Mouse (Mus musculus): ENCODE results near the gene Prkacb.

DNA sequence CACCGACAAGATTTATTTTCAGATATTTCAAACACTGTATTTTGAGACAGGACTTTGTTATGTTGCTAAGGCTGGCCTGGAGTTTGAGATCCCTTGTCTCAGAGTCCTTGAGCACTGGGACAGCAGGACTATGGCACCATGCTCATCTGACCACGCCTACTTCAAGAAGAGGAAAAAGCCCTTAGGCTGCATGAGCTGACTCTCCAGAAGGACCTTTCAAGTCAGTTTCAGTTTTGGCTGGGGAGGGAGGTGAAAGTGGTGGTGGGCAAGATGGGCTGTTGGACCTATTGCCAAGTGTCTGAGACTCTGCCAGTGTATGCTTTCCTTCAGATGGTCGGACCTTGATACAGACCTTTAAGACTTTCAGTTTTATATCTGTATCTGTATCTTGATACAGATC lies 28.6 kb downstream of the Prkacb start:
- no peak for TF ChIP-seq HCFC1 (IDR thresholded peaks at IDR 0.05; ENCODE audit: borderline replicate concordance, insufficient read depth, low read length)
- no peak for TF ChIP-seq ZC3H11A (IDR thresholded peaks at IDR 0.05; ENCODE audit: borderline replicate concordance, low read depth, low read length)
- TF ChIP-seq CHD2 (IDR thresholded peaks at IDR 0.05; ENCODE audit: low read depth, low read length) = no peak
- TF ChIP-seq ZNF384 (IDR thresholded peaks at IDR 0.05; ENCODE audit: low read depth, low read length) = no peak
- TF ChIP-seq MAFK (IDR thresholded peaks at IDR 0.05; ENCODE audit: insufficient read depth, low read depth, low read length) = no peak

Measured in ES-E14 (cell line).